Mouse (Mus musculus) retina, embryonic 14.5 days (tissue): ENCODE data around the gene Dnah14.

Experiments
- DNase-seq: peaks from one replicate; pipeline ENCODE4 v3.0.0-alpha.2; 2015; ENCODE audit warnings: low spot score

The Dnah14 gene

DNA sequence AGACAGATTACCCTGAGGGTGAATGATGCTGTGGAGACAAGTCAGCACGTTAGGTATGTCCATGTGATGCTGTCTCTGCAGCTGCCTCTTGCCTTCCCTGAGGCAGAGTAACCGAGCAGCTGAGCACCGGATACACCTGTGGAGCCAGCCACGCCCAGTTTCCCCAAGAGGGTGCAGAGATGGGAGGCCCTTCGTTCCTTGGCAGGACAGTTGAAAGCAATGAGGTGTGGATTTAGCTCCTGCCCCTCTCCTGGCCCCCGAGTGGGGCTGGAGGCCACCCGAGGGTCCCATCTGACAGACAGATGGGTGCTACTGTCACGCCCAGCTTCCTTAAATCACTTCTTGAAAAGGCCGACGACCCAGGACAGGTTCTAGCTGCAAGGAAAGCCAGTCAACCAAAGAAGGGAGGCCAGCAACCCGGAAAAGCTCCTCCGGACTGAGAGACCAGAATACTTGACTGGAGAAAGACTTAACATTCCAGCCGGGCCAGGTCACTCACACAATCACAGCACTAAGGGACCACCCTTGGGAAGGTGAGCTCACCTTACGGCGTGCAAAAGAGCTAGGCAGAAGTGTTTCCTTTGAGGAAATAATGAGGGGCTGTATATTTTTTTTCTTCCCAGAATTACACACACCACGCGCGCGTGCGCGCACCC is 276.9 kb downstream of the Dnah14 start:
- DNase-seq = no peak

DNA sequence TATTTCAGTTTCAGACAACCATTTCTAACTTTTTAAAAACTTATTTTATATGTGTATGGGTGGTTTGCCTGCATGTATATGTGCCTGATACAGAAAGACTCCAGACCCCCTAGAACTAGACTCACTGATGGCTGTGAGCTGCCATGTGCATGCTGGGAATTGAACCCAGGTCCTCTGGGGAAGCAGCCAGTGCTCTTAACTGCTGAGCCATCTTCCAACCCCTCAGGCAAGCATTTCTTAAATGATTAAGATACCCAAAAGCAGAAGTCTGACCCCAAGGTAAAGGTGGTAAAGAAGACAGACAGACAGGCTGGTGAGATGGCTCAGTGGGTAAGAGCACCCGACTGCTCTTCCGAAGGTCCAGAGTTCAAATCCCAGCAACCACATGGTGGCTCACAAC is 278.5 kb downstream of the Dnah14 start:
- DNase-seq = no peak

- DNase-seq = no peak
These were observed 280.0 kb downstream of the Dnah14 start for GRCm38 (mm10) chr1:181856329-181856728.

GRCm38 (mm10) chr1:181860659-181861058 is 284.3 kb downstream of the Dnah14 start:
- no peak for DNase-seq

DNA sequence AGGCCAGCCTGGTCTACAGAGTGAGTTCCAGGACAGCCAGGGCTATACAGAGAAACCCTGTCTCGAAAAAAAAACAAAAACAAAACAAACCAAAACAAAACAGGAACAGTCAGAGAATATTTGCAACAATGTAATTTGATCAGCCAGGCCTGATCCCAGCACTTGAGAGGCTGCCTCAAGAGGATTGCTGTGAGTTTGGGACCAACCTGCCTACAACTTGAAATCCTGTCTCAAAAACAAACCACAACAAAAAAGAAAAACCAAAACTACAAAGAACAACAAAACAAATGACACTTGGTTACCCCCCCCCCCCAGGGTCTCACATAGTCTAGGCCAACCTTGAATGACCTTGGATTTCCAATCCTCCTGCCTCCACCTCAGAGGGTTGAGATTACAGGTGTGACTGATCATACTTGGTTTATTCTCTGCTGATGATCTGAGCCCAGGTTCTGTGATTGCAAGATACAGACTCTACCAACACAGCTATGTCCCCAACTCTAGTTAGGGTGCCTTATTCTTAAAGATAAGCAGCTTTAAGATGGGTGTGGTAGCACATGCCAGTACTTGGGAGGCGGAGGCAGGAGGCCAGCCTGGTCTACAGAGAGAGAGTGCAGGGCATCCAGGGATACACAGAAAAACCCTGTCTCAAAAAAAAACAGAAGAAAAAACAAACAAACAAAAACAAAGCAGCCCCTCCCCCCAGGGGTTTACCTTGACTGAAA is 285.0 kb downstream of the Dnah14 start:
- no peak for DNase-seq

GRCm38 (mm10) chr1:181862676-181863374 is 286.5 kb downstream of the Dnah14 start:
- DNase-seq = no peak

DNA sequence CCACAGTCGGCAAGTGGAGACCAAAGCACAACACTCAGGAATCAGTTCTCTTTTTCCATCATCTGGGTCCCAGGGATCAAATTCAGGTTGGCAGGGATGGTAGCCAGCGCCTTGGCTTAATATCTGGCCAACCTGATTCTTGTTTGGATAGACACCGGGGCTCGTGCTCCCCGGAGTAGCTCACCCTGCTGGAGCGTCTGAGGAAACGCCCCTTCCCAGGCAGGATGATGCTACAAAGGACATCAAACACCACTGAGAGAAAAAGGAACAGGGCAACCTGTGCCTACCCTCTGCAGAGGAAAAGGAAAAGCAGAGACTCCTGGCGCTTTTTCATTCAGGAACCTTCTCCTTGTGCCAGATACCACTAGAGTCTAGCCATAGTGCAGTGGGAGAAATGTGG is 287.1 kb downstream of the Dnah14 start:
- no peak for DNase-seq
